Mouse (Mus musculus): Measurements from ENCODE around the gene Ap5s1. TPM values are rescaled to one million over a fixed set of nuclear protein-coding genes. Genes with fewer than 3 reads are reported as not detected.

Gene Ap5s1
- total RNA-seq, 4 experiments from 2014 or later: 31.8 to 42.6 (median 37.9) TPM

DNA sequence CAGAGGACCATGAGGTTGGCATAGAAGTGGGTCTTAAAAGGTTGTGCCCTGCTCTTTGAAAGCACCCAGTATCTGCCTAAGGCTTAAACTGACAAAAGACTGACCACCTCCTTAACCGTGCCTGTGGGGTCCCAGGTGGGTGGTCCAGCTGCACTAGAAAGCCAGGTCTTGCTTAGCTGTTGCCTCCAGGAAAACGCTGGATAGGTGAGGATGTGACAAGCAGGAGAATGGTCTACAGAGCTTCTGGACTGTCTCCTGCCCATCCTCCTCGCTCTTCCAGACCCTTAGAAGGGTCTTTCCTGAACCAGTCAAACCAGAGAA is 19.3 kb upstream of the Ap5s1 start:
- no peak for DNase-seq (ENCODE audit: low spot score)

GRCm38 (mm10) chr2:131188311-131188710 is 18.6 kb upstream of the Ap5s1 start:
- DNase-seq (ENCODE audit: low spot score): no peak

GRCm38 (mm10) chr2:131189521-131190309 is 17.2 kb upstream of the Ap5s1 start:
- no peak for DNase-seq (ENCODE audit: low spot score)

- no peak for DNase-seq (ENCODE audit: low spot score)
Measured at GRCm38 (mm10) chr2:131190344-131191004, 16.4 kb upstream of the Ap5s1 start.

DNA sequence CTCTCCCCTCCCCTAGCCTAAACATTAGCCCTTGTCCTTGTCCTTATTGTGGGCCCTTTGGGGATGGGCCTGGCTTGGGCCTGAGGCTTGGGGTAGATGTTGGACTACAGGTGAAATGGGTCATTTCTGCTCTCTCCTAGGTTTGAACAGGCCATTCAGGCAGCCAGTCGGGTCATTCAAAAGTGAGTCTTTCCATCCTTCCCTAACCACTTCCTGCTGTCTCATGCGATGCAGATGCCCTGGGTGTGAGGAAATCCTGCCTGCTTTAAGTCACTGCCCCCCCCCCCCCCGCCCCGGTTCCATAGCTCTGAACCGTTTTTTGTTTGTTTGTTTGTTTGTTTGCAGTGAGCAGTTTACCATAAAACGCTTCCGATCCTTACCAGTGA is 15.9 kb upstream of the Ap5s1 start:
- DNase-seq (ENCODE audit: low spot score): no peak

GRCm38 (mm10) chr2:131196606-131197316 is 10.1 kb upstream of the Ap5s1 start:
- no peak for DNase-seq (ENCODE audit: low spot score)

- no peak for DNase-seq (ENCODE audit: low spot score)
Measured at GRCm38 (mm10) chr2:131200710-131201109, 6.2 kb upstream of the Ap5s1 start.

DNA sequence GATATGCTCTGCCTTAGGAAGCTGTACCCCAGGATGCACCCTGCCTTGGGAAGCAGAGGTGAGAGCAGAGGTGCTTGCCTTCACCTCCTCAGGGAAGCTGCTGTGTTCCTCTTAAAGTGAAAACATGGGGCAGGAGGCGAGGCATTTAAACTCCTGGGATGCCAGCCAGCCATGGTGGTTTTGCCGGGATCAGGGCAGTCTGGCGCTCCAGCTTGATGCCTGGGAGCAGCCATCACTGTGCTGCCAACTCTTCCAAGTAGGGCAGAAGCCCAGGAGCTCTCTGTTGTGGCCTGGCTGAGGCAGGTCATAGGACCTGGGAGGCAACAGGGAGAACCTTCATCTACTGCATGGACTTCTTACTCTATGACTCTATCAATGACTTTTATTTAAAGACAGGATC is 5.6 kb upstream of the Ap5s1 start:
- no peak for DNase-seq (ENCODE audit: low spot score)

- DNase-seq (ENCODE audit: low spot score): no peak
Measured at GRCm38 (mm10) chr2:131203816-131204409, 3.0 kb upstream of the Ap5s1 start.

- DNase-seq (ENCODE audit: low spot score): peak; percentile 98
Measured at GRCm38 (mm10) chr2:131204410-131204981, 2.4 kb upstream of the Ap5s1 start.

DNA sequence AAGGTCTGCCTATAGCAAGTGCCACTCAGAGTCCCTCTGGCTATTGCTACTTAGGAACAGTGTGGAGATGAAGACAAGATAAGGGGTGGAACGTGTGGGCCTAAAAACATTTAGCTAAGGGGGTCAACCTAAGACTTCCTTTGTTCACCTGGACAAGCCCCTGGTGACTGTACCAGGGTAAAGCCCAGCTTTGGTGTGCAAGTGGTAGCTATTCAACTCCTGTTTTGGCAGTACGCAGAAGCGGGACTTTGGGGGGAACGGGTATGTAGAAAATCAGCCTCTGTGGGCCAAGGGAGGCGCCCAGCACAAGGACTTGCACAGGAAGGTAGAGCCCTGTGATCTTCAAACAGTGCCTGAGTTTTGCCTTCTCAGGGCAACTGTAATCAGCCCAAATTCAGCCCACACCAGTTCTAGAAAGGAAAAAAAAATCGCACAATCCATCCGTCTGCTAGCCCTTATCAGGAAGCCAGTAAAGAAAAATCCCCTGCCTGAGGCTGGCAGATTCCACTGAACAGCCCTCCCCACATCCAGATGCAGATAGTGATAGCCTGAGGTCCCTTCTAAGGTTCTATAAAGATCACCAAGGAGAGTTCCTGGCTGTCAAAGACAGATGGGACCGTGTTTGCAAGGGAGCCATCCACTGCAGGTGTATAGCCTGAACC is 1.2 kb upstream of the Ap5s1 start:
- DNase-seq (ENCODE audit: low spot score): no peak

- DNase-seq (ENCODE audit: low spot score): no peak
Measured at GRCm38 (mm10) chr2:131208356-131208755, 1.5 kb downstream of the Ap5s1 start.

- no peak for DNase-seq (ENCODE audit: low spot score)
Measured at GRCm38 (mm10) chr2:131209125-131209795, 2.4 kb downstream of the Ap5s1 start.

DNA sequence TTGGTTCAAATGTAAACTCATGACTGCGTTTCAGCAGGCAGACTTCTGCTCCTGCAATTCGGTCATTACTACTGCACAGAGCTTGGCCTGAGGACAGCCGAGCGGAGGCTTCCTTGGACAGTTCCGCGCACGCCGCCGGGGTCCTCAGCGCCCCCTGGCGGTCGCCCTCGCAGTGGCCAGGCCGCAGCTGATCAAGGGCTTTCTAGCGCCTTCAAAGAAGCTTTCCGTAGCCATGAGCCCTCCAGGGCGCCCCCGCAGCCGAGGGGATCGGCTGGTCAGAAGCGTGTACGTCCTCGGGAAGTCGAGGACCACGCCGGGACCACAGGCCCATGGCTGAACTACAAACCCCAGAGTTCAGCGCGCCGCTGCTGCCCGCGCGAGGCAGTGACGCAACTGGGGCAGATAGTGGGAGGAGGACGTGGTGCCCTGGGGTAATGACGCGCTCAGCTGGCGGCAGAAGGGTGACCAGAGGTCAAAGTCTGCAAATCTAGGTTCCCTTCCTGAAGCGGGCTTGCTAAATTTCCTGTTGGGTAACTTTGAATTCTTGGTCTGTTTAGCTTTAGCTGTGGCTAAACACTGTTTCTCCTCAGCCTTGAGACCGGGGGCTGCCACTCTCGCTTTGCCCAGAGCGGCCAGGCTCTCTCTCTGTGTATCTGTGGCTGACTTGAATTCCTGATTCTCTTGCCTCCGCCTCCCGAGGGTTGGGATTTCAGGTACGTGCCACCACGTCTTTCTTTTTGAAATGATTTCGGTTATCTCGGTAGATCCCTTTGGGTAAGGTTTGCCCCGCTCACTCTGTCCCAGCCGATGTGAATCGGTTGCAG is 3.3 kb downstream of the Ap5s1 start:
- DNase-seq (ENCODE audit: low spot score): peak; percentile 95

GRCm38 (mm10) chr2:131211026-131211615 is 4.2 kb downstream of the Ap5s1 start:
- DNase-seq (ENCODE audit: low spot score): no peak

DNA sequence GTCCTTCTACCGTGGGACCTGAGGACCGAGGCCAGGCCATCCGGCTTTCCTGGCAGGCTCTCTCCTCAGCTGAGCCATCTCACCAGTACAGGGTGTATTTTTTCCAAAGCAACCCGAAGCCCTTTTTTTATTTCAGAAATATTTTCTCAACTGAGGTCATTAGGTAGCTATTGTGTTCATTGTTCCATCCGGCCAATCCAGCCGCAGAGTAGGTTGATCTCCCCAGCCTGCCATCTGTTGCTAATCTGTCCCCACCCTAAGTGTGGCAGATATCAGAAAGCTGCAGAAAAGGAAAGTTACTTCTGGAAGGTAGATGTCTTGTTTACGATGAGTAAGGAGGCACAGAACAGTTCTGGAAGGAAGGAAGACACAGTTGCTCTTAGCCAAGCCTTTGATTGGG is 6.9 kb downstream of the Ap5s1 start:
- DNase-seq (ENCODE audit: low spot score): peak; percentile 37

DNA sequence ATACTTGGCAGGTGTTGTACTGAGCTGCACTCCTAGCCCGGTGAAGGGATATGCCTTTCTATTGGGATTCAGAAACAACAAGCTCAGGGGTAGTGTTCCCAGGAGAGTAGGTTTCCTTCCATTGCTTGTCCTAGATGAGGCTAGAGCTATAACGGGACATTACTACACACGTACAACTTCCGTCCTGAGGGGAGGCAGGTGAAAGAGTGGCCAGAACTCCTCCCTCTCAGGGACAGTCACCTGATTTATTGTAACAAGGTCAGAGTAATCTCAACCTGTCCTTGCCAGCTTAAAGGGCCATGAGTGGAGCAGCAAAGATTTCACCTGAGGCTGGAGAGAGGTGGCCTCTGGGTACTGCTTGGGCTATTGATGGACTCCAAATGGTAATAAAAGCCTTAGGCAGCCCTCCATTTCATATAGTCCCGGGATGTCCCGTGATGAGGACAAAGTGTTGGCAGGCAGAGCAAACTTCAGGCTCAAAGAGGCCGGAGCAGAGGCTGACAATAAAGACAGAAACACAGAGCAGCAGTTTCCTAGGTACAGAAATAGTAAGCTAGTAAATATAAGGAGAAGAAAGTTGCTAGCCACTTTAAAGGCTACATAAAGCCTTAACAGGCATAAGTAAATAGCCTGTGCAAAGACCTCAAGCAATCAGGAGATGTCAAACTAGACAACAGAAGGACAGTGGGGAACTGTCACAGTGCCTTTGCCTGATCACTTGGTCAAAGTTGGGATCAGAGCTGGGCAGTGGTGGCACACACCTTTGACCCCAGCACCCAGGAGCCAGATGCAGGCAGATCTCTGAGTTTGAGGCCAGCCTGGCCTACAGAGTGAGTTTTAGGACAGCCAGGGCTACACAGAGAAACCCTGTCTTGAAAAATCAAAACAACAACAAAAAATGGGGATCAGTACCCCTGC is 9.3 kb downstream of the Ap5s1 start:
- peak; percentile 73 for DNase-seq (ENCODE audit: low spot score)

DNA sequence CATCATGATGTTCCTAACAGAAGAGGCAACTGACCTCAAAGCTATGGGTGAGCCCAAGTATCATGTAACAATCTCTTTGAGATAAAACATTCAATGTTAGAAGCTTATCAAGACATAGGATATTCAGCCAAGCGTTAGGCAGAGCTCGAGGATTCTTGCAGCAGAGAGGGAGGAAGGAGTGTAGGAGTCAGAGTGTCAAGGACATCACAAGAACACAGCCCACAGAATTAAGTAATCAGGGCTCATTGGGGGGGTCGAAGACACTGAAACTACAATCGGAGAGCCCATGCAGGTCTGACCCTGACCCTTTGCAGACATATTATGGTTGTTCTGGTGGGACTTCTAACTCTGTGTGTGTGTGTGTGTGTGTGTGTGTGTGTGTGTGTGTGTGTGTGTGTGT is 13.2 kb downstream of the Ap5s1 start:
- DNase-seq (ENCODE audit: low spot score): no peak

Measured in heart, adult 8-10 months (tissue).